Mouse (Mus musculus) right cerebral cortex, postnatal 4 days (tissue): ENCODE measurements at regions not wholly inside any gene's neighbourhood (a gene's known extent, or its start where the extent isn't known, plus 50 kb on each side); places are given as distances from the start of the nearest gene placed in this dataset.
A peak's percentile ranks its signal among the peaks of the same experiment; 100 is the strongest.
"Not testable (repeated sequence)": the region's sequence is repeated elsewhere in the genome, so short reads cannot be mapped to it uniquely, and the experiment has no call there.

Experiments used
- DNase-seq: peaks from one replicate; pipeline ENCODE4 v3.0.0-alpha.2; 2022

DNA sequence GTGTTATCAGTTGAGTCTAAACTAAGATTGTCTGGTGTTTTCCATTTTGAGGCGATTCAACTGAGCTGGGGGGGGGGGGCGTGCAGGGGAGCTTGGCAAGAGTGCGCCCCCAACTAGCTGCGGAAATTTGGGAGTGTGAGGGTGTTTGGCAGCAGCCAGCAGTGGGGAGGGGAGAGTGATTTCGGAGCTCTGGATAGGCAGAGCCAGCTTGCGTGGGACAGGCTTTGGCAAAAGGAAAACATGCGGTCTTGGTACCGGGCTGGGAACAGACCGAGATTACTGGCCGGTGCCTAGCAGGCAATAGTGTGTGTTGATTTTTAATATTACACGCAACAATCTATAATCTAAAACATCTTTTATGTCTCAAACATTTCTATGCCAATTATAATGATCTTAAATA is 199.4 kb upstream of the Cdk6 start:
- DNase-seq = not testable (repeated sequence)

DNA sequence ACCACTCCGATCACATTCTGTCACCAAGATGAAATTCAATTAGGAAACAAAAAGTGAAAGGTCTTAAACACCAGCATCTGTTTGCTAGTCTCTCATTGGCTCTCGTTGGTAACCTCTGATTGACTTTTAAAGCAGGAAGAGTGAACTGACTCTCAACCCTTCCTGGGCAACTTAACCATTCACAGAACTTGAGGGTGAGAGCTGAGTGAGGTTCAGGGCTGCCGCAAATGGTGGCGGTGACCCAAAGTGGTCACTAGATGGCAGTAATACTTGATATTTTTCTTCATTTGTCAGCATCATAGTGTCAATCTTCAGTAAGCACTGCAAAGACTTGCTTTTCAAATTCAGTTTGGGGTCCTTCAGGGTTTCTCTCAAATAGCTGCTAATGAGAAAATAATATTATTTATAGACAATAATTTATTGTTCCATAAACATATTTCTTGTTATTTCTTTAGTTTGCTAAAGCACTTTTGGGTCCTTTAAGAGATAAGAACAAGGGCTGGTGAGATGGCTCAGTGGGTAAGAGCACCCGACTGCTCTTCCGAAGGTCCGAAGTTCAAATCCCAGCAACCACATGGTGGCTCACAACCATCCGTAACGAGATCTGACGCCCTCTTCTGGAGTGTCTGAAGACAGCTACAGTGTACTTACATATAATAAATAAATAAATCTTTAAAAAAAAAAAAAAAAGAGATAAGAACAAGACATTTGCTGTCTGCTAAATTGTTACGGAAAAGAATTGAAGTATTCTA is 194.6 kb upstream of the Cdk6 start:
- peak; percentile 12 for DNase-seq

DNA sequence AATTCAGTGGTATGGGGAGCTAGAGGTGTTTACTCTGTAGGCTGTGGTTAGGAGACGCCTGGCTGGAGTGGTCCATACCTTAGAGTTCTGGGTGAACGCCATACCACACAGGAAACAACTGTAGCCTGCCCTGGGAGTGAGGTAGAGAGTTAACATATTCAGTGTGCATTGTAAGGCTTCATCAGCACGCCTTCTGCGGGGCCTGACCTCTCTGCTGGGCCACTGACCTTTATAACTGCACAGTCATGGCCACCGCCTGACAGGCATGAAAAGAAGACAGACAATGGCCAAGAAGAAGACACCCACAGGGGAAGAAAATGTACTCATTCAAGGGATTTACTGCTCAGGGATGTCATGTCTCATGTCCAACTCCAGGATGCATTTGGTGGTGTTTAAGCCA is 191.4 kb upstream of the Cdk6 start:
- not testable (repeated sequence) for DNase-seq

DNA sequence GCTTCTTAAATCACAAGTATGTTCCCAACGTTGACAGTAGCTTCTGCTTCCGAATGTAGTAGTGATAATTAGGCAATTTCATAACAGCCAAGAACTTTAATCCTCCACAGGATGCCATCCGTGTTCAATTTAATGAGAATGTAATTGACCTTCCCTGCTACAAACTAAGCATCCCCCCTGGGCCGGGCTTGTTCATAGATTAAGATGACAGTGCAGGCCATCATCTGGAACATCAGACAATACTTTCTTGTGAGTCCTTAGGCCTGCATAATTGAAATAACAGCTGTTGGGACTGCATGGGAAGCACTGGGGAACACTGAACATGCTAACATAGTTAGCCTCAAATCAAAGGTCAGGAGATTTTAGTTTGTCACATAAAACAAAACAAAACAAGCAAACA is 190.5 kb upstream of the Cdk6 start:
- not testable (repeated sequence) for DNase-seq

- DNase-seq = not testable (repeated sequence)
These were observed 189.6 kb upstream of the Cdk6 start for GRCm38 (mm10) chr5:3151534-3152148.

- DNase-seq = peak; percentile 67
These were observed 189.0 kb upstream of the Cdk6 start for GRCm38 (mm10) chr5:3152149-3152865.

DNA sequence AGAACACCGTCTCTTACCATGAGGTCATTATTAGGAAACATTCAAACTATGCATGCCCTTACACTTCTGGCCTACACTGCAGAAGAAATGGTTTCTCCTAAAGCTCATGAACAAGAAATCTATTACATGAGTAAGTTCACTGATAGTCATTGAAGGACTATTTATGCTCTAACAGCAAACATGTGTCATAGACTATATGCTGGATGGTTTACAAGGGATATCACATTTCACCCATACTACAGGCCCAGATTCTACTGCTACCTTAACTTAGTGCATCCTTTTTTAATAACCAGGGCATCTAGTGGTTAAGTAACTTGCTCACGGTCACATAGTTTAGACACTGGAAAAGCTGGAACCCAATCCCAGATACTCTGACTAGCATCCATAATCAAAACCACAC is 175.8 kb upstream of the Cdk6 start:
- not testable (repeated sequence) for DNase-seq

GRCm38 (mm10) chr5:3166496-3166895 is 174.8 kb upstream of the Cdk6 start:
- not testable (repeated sequence) for DNase-seq

DNA sequence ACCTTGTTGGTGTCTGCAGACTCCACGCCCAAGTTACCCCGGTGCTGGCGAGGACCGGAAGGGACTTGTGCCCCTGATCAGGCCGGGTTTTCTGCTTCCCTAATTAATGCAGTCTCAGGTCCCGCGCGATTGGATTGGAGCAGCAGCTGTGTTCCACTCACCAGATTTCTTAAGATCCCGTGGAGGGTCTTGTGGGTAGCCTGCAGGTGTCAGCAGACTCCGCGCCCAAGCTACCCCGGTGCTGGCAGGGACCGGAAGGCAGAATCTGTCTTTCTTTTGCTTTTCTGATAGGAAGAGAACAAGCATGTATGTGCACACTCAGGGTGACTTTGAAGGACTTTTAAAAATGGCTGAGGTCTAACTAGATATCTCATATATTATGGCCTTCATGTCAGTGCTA is 147.7 kb upstream of the Cdk6 start:
- DNase-seq = not testable (repeated sequence)

- no peak for DNase-seq
These were observed 143.1 kb upstream of the Cdk6 start for GRCm38 (mm10) chr5:3197952-3198841.

DNA sequence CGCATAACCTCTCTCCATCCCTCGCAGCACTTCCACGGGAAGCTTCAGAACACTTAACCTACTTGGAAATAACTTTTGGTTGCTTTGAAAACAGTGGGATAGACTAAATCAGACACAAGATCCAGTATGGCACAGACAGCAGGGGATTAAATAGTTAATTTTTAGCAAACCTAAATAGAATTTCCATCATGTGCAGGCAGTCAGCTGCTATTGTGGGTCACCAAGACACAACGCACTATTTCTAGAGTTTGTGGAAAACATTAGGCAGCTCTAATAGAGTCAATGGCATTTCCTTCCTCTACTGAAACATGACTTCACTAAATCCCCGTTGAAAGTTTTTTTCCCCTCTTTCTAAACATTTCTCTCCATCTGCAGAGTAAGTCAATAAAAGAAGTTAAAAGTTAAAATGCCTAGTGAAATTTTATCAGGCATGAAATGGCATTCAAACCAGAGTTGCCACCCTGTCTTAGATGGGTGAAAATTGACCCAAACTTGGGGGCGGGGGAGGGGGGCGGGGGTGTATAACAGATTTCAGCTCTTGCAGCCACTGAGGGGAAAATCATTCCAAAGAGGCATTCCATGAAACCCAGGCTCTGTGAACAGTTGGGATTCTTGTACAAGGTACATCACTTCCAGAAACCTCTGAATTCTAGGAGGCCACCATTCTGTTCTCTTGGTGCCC is 142.3 kb upstream of the Cdk6 start:
- DNase-seq = not testable (repeated sequence)

DNA sequence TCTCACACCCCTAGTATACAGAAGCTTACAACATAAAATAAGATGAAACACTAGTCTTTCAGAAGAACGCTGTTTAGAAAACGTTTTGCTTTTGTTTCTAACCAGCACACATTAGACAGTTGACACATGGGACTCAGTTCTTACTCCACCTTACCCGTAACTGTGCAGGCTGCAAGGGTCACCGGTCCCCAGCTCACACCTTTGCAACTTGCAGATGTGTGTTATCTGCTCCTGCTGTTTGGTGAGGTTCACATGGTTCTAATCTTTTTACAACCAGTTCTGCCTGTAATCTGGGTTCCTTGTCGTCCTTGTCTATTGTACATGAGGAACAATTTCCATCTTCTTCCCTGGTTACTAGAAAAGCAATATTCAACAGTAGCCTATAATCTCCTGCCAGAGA is 135.1 kb upstream of the Cdk6 start:
- DNase-seq = not testable (repeated sequence)

DNA sequence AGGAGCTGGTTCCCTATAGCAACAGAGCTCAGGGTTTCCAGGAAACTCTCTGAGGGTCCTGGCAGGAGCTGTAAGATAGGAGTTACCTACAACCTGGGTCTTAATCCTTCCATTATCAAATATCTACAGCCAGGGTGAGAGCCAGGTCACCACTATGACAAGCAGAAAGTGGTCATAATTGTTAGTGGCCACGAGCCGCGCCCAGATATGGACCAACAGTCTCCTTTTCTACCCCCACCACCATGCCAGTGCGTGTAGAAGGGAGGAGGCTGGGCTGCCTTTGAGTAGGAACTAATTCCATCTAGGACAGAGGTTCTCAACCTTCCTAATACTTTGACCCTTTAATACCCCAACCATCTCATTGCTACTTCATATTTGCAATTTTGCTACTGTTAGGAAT is 133.0 kb upstream of the Cdk6 start:
- not testable (repeated sequence) for DNase-seq

DNA sequence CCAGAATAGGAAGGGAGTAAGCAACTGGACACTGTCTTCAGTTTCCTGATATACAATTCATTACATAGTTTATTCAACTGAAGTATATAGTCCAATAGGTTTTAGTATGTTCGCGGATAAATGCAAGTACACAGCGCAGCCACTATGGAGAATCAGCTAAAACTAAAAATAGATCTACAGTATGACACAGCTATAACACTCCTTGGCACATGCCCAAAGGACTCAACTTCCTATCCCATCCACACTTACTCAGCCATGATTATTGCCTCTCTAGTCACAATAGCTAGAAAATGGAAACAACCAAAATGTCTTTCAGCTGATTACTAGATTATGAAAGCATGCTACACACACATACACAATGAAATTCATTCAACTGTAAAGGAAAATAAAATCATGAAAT is 130.0 kb upstream of the Cdk6 start:
- DNase-seq = no peak

DNA sequence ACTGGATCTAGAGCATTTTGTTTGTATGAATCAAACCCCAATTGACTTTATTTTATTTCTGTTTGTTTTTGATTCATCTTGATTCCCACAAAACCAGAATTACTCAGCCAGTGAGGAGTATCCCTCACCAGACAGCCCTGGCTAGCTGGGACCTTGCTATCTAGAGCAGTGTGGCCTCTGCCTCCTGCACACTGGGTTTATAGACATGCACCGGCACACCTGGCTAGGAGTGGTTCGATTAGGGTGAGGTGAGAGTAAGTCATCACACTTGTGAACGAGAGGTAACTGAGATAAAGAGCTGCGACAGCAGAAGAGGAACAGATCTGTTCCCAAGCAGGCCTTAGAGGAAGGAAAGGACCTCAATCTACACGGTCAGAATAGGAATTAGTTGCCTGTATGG is 125.2 kb upstream of the Cdk6 start:
- no peak for DNase-seq

DNA sequence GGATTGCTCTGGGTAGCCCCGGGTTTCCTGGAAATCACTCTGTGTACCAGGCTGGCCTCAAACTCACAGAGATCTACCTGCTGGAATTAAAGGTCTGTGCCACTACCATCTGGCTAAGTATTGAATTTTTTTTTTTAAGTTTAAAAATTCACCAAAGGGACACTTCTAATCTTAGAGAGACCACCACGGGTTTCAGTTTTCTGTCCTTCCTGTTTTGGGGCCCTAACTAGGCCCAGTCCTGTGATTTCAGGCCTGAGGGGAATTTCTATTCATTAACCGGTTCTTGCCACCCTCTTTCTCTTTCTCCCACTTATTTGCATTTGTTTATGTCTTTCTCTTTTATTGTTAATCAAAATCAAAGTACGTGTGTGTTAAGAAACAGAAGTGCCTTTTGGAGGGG is 122.1 kb upstream of the Cdk6 start:
- DNase-seq = no peak

- no peak for DNase-seq
These were observed 121.5 kb upstream of the Cdk6 start for GRCm38 (mm10) chr5:3219770-3220169.

- DNase-seq = not testable (repeated sequence)
These were observed 117.5 kb upstream of the Cdk6 start for GRCm38 (mm10) chr5:3223819-3224218.

- DNase-seq = not testable (repeated sequence)
These were observed 116.8 kb upstream of the Cdk6 start for GRCm38 (mm10) chr5:3224392-3225054.

GRCm38 (mm10) chr5:3225358-3225757 is 115.9 kb upstream of the Cdk6 start:
- not testable (repeated sequence) for DNase-seq

DNA sequence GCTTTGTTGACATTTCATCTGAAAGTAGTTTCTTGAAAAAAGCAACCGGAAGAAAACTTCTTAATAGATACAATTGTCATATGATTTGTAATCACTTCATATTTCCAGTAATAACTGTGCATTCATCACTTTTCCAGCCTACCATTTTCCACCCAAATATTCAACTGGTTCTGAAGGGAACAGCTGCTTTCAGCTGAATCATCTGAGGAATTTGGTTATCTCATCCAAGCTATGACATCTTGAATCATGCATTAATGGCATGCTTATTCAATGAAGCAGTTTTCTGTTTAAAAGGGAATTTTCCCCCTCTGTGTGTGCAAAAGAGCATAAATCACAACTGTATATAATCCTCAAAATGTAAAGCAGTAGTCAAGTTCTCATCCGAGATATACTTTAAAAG is 97.2 kb upstream of the Cdk6 start:
- DNase-seq = not testable (repeated sequence)

DNA sequence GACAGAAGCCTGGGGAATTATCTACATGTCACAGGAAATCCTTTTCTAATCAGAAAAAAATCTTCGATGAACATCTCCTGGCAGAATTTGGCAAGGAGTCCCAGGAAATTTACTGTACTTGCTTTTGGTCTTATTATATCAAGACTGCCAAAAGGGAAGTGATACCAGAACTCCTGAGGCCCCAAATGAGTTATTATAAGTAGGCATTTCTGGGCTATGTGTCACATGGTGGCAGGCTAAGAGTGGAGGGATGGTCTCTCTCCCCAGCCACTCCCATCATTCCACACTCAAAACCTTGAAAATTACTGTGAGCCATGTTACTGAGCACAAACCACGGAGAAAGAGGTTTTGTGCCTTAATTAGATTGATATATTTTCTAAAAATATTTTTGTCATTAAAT is 94.0 kb upstream of the Cdk6 start:
- DNase-seq = no peak
